Mouse (Mus musculus) forebrain, embryonic 14.5 days (tissue): ENCODE measurements around the gene Hspb2. TPM values are rescaled to one million over a fixed set of nuclear protein-coding genes. Genes with fewer than 3 reads are reported as not detected.

Experiments used
- ATAC-seq: fragments of 200-750 bp; cut with Nextera tagmentation; 2 replicates; pipeline ENCODE4 v1.8.0; 2017; ENCODE audit warnings: mild to moderate bottlenecking, moderate library complexity
- DNase-seq: peaks from one replicate; pipeline ENCODE4 v3.0.0-alpha.2; 2015; ENCODE audit warnings: low spot score
- H3K27ac ChIP-seq: fragments of 300-500 bp; sonication (generic); 2 replicates; pipeline ENCODE4 v1.5.1; 2014; ENCODE audit warnings: low read depth, mild to moderate bottlenecking, control low read depth, low read length, moderate library complexity
- H3K27me3 ChIP-seq: fragments of 300-500 bp; sonication (generic); replicated peaks from 2 replicates; pipeline ENCODE4 v1.6.1; 2014; ENCODE audit warnings: low read length, control low read depth, mixed read lengths; ENCODE audit not compliant: control insufficient read depth, insufficient read depth
- H3K36me3 ChIP-seq: fragments of 300-500 bp; sonication (generic); 2 replicates; pipeline ENCODE4 v1.6.1; 2014; ENCODE audit warnings: low read length, control low read depth; ENCODE audit not compliant: control insufficient read depth, insufficient read depth
- H3K4me1 ChIP-seq: fragments of 300-500 bp; sonication (generic); 2 replicates; pipeline ENCODE4 v1.6.1; 2014; ENCODE audit warnings: antibody characterized with exemption, low read length, control low read depth; ENCODE audit not compliant: control insufficient read depth, insufficient read depth
- H3K4me2 ChIP-seq: fragments of 300-500 bp; sonication (generic); 2 replicates; pipeline ENCODE4 v1.6.1; 2014; ENCODE audit warnings: mild to moderate bottlenecking, control low read depth, low read length
- H3K4me3 ChIP-seq: fragments of 300-500 bp; sonication (generic); 2 replicates; pipeline ENCODE4 v1.5.1; 2014; ENCODE audit warnings: low read depth, low read length, control low read depth
- H3K9ac ChIP-seq: fragments of 300-500 bp; sonication (generic); 2 replicates; pipeline ENCODE4 v1.6.1; 2014; ENCODE audit warnings: mild to moderate bottlenecking, low read length, control low read depth, moderate library complexity
- H3K9me3 ChIP-seq: fragments of 300-500 bp; sonication (generic); replicated peaks from 2 replicates; pipeline ENCODE4 v1.6.1; 2016; ENCODE audit warnings: low read length, control low read depth, mixed read lengths; ENCODE audit not compliant: control insufficient read depth
- WGBS: fragments of 180-500 bp; shearing (Covaris S2); extraction: QIAGEN DNeasy Blood & Tissue Kit; methylation state at CpG from one replicate; pipeline ENCODE4 v1.1.7; 2014; 5-methylcytosine and 5-hydroxymethylcytosine counted together
- polyA plus RNA-seq: library from polyadenylated mRNA; unstranded; fragments of >200 nt; fragmentation: Nextera tagmentation; extraction: Ambion mirVana; gene quantifications from 2 replicates; pipeline ENCODE4 v1.2.1, GENCODE M21; 2014

Gene Hspb2
- polyA plus RNA-seq, 1 experiment from 2014 or later: 0.70 TPM

DNA sequence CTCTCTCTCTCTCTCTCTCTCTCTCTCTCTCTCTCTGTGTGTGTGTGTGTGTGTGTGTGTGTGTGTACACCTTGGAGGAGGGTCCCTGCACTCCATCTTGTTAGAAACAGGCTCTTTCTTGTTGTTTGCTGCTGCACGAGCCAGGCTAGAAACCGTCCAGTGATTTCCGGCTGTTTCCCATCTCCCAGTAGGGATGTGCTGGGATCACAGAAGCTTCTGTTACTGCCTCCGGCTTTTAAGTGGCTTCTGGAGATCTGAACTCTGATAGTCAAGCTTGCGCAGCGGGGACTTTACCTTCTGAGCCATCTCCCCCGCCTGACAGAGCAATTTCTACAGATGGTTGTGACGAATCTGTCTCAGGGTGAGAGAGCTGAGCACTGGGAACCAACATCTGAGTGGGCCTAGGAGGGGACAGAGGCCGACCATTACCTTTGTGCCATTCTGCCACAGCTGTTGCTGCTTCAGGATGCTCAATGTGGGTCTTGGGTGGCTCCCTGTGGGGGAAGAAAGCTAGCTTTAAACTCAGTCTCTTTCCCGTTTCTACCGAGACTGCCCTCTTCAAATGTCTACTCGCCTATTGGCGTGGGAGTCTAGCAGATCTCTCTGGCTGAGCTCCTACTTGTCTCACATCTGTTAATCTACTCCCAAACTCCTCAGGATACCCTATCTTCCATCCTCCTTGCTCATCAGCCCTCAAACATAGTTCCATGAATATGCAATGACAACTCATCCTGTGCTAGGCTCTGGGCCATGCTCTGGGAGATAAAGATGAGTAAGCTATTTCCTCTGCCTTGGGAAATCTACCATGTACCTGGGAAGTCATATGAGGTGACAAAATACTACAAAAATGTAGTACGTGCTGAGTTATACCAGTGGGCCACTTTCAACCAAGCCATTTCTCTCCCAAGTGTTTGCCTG, 11.0 kb downstream of the Hspb2 start:
- WGBS: 91% methylated on average over 14 of the region's 14 CpGs
- DNase-seq: no peak
- no peaks in the 10 kb centered on the region for H3K36me3 ChIP-seq
- no peaks in the 10 kb centered on the region for H3K9me3 ChIP-seq
- ATAC-seq: no peak
- H3K27ac ChIP-seq: no peak overlapping the region
- H3K27me3 ChIP-seq: no peaks in the 10 kb centered on the region
- no peak overlapping the region for H3K4me2 ChIP-seq
- no peak overlapping the region for H3K4me3 ChIP-seq
- H3K9ac ChIP-seq: no peak overlapping the region
- peaks cover 7% of the 10 kb centered on the region; the same call in 1 of the 2 replicates for H3K4me1 ChIP-seq

DNA sequence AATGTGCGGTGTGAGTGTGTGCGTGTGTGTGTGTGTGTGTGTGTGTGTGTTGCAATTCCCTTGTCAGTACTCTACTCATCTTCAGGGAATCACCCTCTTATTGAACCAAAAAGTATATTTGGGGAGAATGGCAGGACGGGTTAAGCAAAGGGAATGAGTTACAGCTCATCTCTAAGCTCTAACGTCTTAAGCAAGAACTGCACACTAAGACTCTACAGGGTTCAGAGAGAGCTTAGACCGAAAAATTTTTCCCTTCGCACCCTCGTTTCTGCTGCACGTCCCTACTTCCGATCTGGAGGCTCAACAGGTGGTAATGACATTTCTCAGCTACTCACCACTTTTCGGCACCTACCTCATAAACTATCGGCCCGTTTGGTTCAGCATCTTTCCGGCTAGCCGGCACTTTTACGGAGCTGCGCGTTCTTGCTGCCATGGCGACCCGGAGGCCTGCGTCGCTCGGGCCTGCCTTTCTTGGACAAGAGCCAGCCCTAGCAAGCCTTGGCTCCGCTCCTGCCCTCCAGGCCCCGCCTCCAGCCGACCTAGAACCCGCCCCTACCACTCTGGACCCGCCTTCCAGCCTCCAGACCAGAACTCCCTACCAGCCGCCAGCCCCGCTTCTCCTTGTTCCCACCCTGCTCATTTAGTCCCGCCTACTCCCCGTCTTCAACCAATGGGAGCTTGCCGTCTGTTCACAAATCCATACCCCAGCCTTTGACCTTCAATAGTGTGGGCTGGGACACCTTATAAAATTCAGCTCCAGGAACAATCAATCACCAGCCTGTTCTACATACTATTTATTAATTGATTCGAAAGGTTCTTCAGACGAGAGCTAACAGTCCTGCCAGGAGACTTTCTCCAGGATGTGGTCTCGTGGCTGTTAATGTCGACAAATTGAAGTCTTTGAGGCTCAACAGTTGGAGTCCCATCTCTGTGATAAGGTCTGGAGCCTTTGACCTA, 13.0 kb downstream of the Hspb2 start, which contains the start of gene Dixdc1:
TSS of gene Dixdc1 (minus strand) at position 604 of the 957 bp plus-strand sequence.
- Histone ChIP-seq H3K4me3 (peak within 1 kb of the TSS; percentile 27), H3K36me3 (no peaks in the 10 kb centered on the region), H3K4me2 (peak within 1 kb of the TSS; percentile 62), H3K27ac (no peak within 1 kb of the TSS), H3K9ac (no peak within 1 kb of the TSS), H3K9me3 (no peaks in the 10 kb centered on the region), H3K27me3 (no peaks in the 10 kb centered on the region), H3K4me1 (peaks cover 7% of the 10 kb centered on the region; the same call in 1 of the 2 replicates)
- ATAC-seq (peak; percentile 97), DNase-seq (peak; percentile 87)
- 12% methylated on average over 36 of the region's 36 CpGs for WGBS

DNA sequence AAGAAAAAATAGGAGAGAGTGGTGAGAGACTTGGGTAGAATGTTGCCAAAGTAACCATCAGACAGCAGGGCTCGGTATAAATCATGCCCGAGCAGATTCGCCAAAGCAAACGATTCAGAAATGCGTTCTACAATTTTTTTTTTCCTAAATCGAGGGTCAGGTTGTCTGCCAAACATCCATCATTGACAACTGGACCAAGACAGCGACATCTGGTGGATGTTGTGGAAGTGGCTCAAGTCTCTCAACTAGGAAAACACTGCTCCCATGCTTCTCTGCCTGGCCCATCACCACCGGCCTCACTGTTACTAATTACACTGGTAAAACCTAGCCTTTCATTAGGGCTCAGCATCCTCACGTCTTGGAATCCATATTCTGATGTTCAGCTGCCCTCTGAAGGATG, 17.2 kb downstream of the Hspb2 start:
- no peak overlapping the region for H3K27ac ChIP-seq
- DNase-seq (peak; percentile 79), ATAC-seq (no peak)
- H3K9me3 ChIP-seq: no peaks in the 10 kb centered on the region
- 2% methylated on average over 9 of the region's 9 CpGs for WGBS
- peaks cover 7% of the 10 kb centered on the region; the same call in 1 of the 2 replicates for H3K4me1 ChIP-seq
- H3K27me3 ChIP-seq: no peaks in the 10 kb centered on the region
- no peaks in the 10 kb centered on the region for H3K36me3 ChIP-seq
- 0 out of 2 replicates have a peak overlapping the region, but pooled peaks have one; percentile 33 for H3K4me2 ChIP-seq
- H3K9ac ChIP-seq: no peak overlapping the region
- no peak overlapping the region for H3K4me3 ChIP-seq

DNA sequence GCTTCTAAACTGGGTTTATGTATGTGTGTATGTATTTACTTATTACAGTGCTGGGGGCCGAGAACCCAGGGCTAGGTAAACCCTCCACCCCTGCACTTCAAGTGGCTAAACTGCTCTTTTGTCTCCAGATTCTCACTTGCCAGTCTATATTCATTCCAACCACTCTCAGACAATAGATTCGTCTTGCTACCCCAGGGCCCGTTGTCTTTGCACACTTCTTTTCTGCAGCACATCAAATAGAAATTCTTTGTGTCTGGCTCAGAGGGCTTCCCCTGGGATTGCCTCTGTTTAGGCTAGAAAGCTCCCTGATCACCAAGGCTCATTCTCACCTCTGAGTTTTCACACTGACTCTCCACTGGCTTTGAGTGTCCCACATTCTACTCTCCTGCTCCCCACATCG, 19.6 kb downstream of the Hspb2 start:
- Histone ChIP-seq H3K27me3 (no peaks in the 10 kb centered on the region), H3K36me3 (no peaks in the 10 kb centered on the region), H3K4me3 (no peak overlapping the region), H3K9me3 (no peaks in the 10 kb centered on the region), H3K27ac (no peak overlapping the region), H3K9ac (0 out of 2 replicates have a peak overlapping the region, but pooled peaks have one; percentile 21), H3K4me2 (no peak overlapping the region), H3K4me1 (peaks cover under 1% of the 10 kb centered on the region; the same call in 1 of the 2 replicates)
- 9% methylated on average over 4 of the region's 4 CpGs for WGBS
- DNase-seq: peak; percentile 14
- no peak for ATAC-seq

DNA sequence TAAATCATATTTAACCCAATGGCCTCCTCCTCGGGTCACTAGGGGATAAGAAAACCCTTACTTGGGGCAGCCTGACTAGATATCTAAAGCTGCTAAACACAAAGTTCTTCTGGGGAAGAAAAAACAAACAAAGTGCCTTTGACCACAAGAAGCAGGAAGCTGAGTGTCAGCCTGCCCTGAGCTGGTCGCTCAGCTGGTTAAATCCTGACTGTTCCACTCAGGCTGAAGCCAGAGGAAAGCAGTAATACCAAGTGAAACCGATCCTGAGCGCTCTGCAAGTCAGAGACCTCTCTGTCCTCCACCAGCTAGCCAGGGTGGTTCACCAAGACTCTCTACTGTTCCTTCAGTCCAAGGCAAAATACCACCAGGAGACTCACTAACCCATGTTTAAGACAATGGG, 22.6 kb downstream of the Hspb2 start:
- no peaks in the 10 kb centered on the region for H3K36me3 ChIP-seq
- no peaks in the 10 kb centered on the region for H3K9me3 ChIP-seq
- no peak for DNase-seq
- 80% methylated on average over 4 of the region's 4 CpGs for WGBS
- peaks cover 17% of the 10 kb centered on the region for H3K4me1 ChIP-seq
- no peak overlapping the region for H3K27ac ChIP-seq
- H3K4me2 ChIP-seq: no peak overlapping the region
- no peak overlapping the region for H3K9ac ChIP-seq
- H3K27me3 ChIP-seq: no peaks in the 10 kb centered on the region
- no peak for ATAC-seq
- H3K4me3 ChIP-seq: no peak overlapping the region

DNA sequence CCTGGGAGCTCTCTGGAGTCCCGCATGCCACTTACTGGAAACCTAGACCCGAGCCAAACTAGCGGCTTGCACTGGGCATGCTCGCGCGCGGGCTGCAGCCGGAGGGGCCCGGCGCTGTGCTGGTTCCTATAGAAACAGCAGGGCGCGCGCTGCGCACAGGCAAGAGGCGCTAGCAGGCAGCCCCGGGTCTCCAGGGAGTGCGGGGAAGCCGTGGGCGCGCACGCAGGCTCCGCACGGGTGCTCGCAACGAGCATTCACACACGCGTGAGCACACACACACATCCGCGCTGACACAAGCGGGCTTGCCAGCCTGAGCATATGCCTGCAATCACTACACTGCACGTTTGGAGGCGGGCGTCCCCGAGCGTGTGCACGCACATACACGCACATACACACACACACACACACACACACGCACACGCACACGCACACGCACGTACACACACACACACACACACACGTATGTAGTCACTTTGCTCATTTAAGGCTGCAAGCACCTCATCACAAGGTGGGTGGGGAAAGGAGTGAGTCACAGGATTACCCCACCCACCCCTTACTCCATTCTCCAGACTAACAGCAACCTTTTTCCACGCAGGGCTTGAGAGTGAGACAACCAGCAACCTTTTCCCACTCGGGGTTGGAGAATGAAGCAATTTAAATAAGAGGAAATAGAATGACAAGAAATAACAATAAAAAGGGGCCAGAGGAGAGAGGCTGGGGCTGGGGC, 24.1 kb downstream of the Hspb2 start:
- Histone ChIP-seq H3K27me3 (no peaks in the 10 kb centered on the region), H3K4me2 (peak overlapping the region; percentile 88), H3K9ac (peak overlapping the region; percentile 76), H3K9me3 (no peaks in the 10 kb centered on the region), H3K4me1 (peaks cover 30% of the 10 kb centered on the region), H3K4me3 (peak overlapping the region; percentile 58), H3K27ac (peak overlapping the region; percentile 56), H3K36me3 (no peaks in the 10 kb centered on the region)
- ATAC-seq: peak; percentile 98
- peak; percentile 96 for DNase-seq
- WGBS: under 1% methylated on average over 45 of the region's 45 CpGs

DNA sequence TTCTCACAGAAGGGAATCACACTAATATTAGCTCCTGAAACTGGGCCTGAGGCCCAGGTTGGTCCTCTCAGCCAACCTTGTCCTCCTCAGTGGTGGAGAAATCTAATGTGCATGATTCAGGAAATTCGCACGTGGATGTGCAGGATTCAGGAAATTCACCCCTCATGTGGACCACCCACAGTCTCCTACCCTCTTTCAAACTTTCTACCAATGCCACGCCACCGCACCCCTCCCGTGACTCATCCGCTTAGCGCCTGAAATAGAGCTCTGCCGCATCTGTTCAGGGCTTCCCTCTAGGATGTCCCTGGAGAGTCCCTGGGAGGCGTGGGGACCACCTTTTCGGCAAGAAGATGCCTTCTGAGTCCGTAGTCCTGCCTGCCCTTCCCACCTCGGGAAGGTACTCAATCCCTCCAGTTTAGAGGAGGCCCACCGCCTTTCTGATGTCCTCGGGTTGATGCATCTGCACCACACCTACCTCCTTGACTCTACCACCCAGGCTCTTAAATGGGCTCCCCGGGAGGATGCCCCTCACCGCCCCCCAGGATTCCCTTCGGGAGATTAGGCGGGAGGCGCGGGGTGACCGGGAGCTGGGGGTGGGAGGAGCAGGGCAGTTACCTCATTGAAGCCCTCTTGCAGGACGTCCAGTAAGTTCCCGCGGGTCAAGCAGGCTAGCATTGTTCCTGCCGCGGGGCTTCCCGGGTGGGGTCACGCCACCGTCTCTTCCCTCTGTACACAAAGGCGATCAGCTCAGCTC, 24.8 kb downstream of the Hspb2 start:
- ATAC-seq: no peak; the same call in 1 of the 2 replicates
- WGBS: under 1% methylated on average over 30 of the region's 30 CpGs

More for the DNA sequence above, 24.8 kb downstream of the Hspb2 start:
- Histone ChIP-seq H3K4me1 (peaks cover 36% of the 10 kb centered on the region), H3K9ac (peak overlapping the region; percentile 76), H3K27me3 (no peaks in the 10 kb centered on the region), H3K4me3 (peak overlapping the region; percentile 58), H3K4me2 (peak overlapping the region; percentile 88), H3K9me3 (no peaks in the 10 kb centered on the region), H3K36me3 (no peaks in the 10 kb centered on the region), H3K27ac (peak overlapping the region; percentile 56)
- peak; percentile 49 for DNase-seq
